Mouse (Mus musculus) heart, postnatal 0 days (tissue): ENCODE data around the gene Pomgnt2.

Experiments used
- CTCF ChIP-seq: IDR thresholded peaks from 2 replicates; pipeline ENCODE4 v1.5.1; 2016; ENCODE audit warnings: antibody characterized with exemption, control low read depth, low read depth
- EP300 ChIP-seq: IDR thresholded peaks from 2 replicates; pipeline ENCODE4 v1.6.1; 2016; ENCODE audit warnings: antibody characterized with exemption, low read depth

GRCm38 (mm10) chr9:121997978-121998377 is 1.1 kb upstream of the Pomgnt2 start:
- TF ChIP-seq EP300 = no peak
- no peak for TF ChIP-seq CTCF
